Mouse (Mus musculus): Measurements from ENCODE around the gene Eme2.

Eme2 gene

DNA sequence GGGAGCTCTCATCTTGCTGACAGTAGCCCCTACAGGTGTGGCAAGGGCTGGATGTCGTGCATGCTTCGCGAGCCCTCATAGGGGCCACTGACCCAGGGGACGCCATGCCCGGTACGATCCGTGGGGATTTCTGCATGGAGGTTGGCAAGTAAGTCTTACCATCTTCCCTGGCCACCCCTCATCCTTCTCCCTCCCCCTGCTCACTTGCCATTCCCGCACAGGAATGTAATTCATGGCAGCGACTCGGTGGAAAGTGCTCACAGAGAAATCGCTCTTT is 2.0 kb upstream of the Eme2 start:
- DNase-seq (ENCODE audit: low spot score in 2 of 2): no peak

GRCm38 (mm10) chr17:24896241-24896992 is 1.5 kb upstream of the Eme2 start, which contains the start of gene Nme3:
TSS of gene Nme3 (plus strand) at chr17:24896500.
- DNase-seq (ENCODE audit: low spot score in 2 of 2): peak in 1 of 2 experiments; percentile 48

- DNase-seq (ENCODE audit: low spot score in 2 of 2): no peak
Observed at GRCm38 (mm10) chr17:24895571-24896240, 819 bp upstream of the Eme2 start.

DNA sequence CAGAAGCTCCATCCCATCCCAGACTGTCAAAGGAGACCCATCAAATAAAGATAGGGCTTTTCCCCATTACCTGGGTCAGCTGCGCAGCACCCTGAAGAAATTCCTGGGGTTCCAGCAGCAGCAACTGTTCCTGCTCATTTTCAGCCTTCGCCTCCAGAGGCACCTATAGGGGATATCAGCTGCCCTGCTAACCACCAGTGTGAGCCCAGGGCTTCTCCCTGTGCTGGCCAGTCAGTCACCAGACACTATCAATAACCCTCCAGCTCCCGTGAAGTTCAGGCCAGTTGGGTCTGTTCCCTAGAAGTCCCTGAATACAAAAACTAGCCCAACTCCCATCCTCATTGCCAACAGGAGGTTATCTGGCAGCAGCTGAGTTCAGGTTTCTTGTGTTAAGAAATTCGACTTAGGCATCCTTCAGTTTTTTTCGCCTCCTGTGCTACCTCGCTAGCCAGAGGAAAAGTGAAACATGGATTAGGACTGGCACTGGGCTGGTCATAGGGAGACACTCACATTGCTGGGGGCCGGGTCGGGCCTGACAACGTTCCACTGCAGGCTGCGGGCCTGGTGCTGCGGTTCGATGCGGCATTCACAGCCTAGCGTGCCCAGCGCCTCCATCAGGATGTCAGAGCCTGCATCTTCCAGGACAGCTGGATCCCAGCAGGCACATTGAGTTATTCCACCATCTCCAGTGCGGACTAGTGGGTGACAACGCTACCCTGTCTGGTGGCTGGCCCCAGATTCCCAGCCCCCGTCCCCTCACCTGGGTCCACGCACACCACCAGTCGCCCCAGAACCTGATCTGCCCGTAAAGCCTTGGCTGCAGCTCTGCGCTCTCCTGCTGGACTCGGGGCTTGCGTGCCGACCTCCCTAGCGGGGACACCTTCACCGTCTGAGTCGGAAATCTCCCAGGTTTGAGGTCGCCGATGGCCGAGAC is 559 bp downstream of the Eme2 start:
- no peak for DNase-seq (ENCODE audit: low spot score in 2 of 2)

DNA sequence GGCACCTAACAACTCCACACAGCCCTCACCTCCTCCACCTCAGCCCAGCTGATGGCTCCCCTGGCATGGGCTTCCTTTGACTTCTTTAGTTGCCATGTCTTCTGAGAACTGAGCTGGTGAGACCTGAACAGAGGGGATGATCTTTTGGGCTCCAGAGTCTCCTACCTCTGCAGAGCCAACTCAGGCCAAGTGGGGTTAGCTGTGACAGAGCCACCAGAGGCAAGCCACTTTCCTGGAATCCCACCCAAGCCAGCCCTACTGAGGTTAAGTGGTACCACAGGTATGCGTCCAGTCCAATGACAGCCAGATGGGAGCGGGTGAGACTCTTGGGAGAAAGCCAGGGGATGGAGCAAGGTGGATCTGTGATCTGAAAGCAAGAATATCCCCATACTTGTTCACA is 1.6 kb downstream of the Eme2 start:
- DNase-seq (ENCODE audit: low spot score in 2 of 2): no peak

DNA sequence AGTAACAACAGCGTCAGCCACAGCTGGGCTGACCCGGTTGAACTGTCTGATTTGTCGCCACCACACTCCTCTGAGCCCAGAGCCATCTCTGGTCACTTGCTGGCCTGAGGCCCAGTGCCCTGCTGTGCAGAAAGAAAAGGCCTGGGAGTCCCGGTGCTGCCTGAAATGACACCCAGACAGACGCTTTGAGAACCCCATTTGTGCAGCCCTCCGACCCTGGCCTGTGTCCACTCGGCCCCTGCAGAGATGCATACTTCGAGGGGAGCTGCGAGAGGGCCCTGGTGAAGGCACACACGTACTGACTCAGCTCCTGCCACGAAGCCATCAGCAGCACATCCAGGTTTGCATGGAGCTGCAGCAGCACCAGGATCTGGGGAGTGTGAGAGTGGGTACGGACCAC is 2.1 kb downstream of the Eme2 start:
- no peak for DNase-seq (ENCODE audit: low spot score in 2 of 2)

GRCm38 (mm10) chr17:24891321-24891720 is 3.6 kb downstream of the Eme2 start:
- DNase-seq (ENCODE audit: low spot score in 2 of 2): no peak

- DNase-seq (ENCODE audit: low spot score in 2 of 2): no peak
Observed at GRCm38 (mm10) chr17:24890151-24891092, 4.5 kb downstream of the Eme2 start.

GRCm38 (mm10) chr17:24888862-24889261 is 6.0 kb downstream of the Eme2 start:
- DNase-seq (ENCODE audit: low spot score in 2 of 2): no peak

GRCm38 (mm10) chr17:24887291-24888080 is 7.4 kb downstream of the Eme2 start:
- DNase-seq (ENCODE audit: low spot score in 2 of 2): no peak

DNA sequence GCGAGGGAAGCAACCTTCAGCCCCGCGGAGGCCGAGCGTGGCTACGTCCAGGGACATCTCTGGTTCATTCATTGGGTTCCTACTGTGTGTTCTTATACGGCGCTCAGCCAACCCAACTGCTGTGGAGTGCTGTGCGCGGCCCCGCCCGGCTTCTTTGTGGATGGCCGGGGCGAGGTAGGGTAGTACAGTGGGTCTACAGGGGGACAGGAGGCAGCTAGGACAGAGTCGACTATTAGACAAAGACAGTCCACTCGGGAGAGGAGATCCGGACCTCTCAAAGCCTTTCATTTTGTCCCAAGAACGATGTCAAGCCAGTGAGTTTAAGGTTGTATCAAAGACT is 8.0 kb downstream of the Eme2 start:
- no peak for DNase-seq (ENCODE audit: low spot score in 2 of 2)

- DNase-seq (ENCODE audit: low spot score in 2 of 2): peak; percentile 98 to 99
Observed at GRCm38 (mm10) chr17:24886134-24886931, 8.6 kb downstream of the Eme2 start, which contains the start of the genes Nubp2 and Spsb3. TSS of gene Nubp2 (minus strand) at chr17:24886349. TSS of gene Spsb3 (plus strand) at chr17:24886643.

- DNase-seq (ENCODE audit: low spot score in 2 of 2): no peak
Observed at GRCm38 (mm10) chr17:24885356-24886133, 9.3 kb downstream of the Eme2 start.

DNA sequence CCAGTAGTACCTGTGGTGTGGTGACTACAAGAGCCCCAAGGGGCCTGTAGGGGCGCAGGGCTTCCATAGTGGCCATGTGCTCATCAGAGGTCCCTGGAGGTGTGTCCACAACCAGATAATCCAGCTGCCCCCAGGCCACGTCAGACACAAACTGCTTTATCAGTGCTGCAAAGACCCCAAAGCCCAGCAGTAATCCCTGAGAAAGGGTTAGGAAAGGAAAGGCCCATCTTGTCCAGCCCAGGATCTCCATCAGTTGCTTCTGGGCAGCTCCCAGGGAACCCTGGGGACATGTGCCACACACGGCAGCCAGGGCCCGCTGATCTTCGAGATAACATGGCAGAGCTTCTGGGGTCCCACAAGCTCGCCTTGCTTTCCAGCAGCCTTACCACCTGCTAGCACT is 10.5 kb downstream of the Eme2 start:
- no peak for DNase-seq (ENCODE audit: low spot score in 2 of 2)

DNA sequence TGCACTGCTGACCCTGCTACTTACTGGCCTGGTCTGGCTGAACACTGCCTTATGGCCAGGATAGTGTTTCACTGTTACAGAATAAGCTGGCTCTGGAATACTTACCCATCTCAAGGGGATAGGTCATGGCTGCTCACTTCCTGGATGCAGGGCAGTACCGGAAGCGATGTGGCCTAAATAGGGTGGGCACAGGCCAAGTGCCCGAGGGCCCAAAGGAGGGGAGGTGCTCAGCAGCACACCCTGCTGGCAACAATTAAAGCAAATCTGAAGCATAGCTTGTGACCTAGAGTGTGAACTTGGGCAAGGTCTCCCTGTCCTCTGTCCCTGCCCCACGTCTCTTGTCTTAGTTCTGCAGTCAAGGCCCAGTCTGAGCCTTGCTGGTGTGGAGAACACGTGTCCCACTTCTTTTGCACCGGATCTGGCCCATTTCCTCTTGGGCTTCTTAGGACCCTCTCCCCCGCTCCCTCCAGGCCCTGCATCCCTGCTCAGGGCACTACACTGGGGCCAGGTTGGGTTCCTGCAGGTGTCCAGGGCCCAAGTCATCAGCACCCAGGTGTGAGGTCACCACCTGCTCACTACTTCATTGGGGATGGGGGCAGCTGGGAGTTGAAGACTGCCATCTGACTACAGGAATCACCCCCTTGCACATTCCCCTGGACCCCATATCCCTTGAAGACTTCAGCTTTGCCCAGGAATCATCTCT is 13.0 kb downstream of the Eme2 start:
- DNase-seq (ENCODE audit: low spot score in 2 of 2): peak; percentile 49 to 51

- DNase-seq (ENCODE audit: low spot score in 2 of 2): no peak
Observed at GRCm38 (mm10) chr17:24878531-24878930, 16.4 kb downstream of the Eme2 start.

DNA sequence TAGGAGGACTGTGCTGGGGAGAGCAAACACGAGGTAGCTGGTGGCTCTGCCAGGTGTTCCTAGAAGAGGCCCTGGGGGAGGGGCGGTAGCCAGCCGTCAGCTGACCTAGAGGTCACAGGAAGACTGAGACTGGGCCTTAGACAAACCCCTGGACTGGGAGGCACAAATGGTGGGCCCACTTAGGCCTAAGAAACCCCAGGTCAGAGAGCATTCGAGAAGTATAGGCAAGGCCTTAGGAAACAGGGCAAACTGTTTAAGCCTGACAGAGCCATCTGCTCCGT is 16.8 kb downstream of the Eme2 start:
- DNase-seq (ENCODE audit: low spot score in 2 of 2): no peak

DNA sequence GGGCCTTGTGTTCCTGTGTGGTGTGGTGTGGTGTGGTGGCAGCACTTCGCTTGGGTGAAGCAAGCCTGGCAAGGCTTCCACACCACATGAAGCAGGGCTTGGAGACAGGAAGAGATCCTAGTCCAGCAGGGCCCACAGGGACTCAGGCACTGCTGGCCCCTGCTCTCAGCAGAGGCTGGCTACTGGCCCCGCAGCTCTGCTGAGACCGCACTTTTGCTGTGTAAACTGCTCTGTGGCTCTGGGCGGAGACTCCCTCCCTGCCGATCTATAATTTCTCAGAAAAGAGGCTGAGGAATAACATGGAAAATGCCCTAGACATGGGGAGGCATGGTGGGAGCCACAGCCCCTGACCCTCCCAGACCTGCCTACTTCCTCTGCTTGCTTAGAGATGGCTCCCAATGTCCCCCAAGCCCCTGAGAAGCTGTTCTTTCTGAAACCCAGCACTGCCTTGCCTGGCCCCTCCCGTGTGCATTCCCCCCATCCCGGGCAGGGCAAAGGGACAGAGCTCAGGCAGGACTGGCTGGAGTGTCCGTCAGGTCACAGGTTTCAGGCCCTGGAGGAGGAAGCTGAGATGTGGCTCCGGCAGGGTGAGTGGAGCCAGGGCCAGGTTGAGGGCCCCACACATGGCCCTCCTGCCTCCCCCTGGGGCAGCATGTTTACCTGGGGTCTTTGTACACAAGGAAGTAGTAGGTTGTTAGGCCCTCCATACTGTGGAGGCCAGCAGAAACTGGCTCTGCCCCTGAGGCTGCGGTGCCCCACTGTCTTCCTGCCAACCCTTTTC is 17.4 kb downstream of the Eme2 start:
- no peak for DNase-seq (ENCODE audit: low spot score in 2 of 2)

Data from natural killer cell, adult 2 months (primary cell).